ENCODE assay signal across 8 mouse cellular contexts in the genomic region with DNA sequence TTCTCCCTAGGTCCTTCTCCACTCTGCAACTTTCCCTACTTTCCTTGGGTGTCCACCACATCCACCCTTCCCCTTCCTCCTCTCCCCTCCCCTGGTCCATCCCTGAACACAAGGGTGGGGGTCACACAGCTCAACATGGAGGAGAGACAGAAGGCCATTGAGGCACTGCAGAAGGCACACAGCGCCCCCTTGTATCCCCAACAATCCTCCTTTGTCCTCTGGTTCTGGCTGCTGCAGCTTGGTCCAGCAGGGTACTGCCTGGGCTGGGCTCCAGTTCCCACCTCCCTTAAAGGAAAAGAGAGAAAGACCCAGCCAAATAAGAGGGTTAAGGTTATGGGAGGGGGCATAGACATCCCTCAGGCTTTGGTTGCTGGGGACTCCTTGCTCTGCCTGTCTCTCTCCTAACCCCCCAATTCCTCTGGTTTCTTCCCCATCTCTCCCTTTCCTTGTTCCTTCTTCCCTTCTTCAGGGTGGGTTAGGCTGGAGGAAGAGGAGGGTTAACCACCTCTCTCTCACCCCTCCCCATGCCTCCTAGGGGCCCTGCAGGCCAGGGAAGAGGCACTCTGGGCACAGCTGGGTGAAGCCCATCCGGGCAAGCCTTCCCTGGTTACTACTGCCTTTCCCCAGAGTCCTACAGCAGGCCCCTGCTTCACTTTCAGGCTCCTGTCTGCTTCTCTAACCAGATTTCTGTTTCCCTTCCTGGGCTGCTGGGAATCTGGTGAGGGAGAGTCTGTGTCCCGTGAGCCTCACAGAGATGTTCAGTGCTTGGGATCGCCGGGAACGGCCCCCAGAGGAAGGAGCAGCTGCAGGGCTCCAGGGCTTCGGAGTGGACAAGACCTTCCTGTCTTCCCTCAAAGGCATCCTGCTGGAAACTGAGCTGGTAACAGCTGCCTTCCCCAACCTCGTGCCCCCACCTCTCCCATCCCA. TPM values are rescaled to one million over a fixed set of nuclear protein-coding genes. Genes with fewer than 3 reads are reported as not detected.
DNase-seq lines count a peak whose midpoint lies in the region; ATAC-seq and TF ChIP-seq lines count a peak whose summit lies in the region.

TSS of gene Cmtm5 (plus strand) at position 358 of the 927 bp plus-strand sequence.

- peaks cover 5 to 18% of the 10 kb centered on the region in 2 experiments; a peak in 2 of 4 replicates for H3K4me1 ChIP-seq in ES-E14 (ENCODE audit: control insufficient read depth in 2 of 2, insufficient read depth in 2 of 2, low read length in 2 of 2, poor library complexity in 1 of 2)
- H3K4me1 ChIP-seq in heart, embryonic 16.5 days (ENCODE audit: control insufficient read depth, insufficient read depth, low read length): peaks cover 3% of the 10 kb centered on the region; the same call in 1 of the 2 replicates
- 0 out of 2 replicates have a peak, but pooled peaks cover 7% of the 10 kb centered on the region for H3K4me1 ChIP-seq in neural tube, embryonic 14.5 days (ENCODE audit: control insufficient read depth, insufficient read depth, low read length)

- no peaks in the 10 kb centered on the region for H3K9me3 ChIP-seq in ES-E14 (ENCODE audit: control insufficient read depth, insufficient read depth, low read depth, low read length)
- H3K9me3 ChIP-seq in heart, embryonic 16.5 days (replicated peaks; ENCODE audit: control insufficient read depth, low read length): no peaks in the 10 kb centered on the region
- no peaks in the 10 kb centered on the region for H3K9me3 ChIP-seq in neural tube, embryonic 14.5 days (ENCODE audit: control insufficient read depth, low read length)

- H3K4me2 ChIP-seq in heart, embryonic 16.5 days (ENCODE audit: low read depth, low read length): peak within 1 kb of the TSS; percentile 17; the same call in 1 of the 2 replicates
- peak within 1 kb of the TSS; percentile 8; the same call in 1 of the 2 replicates for H3K4me2 ChIP-seq in neural tube, embryonic 14.5 days (ENCODE audit: low read depth, low read length)

- H3K27me3 ChIP-seq in heart, embryonic 16.5 days (ENCODE audit: control insufficient read depth, insufficient read depth, low read length): no peaks in the 10 kb centered on the region
- H3K27me3 ChIP-seq in neural tube, embryonic 14.5 days (ENCODE audit: control insufficient read depth, insufficient read depth, low read length): no peaks in the 10 kb centered on the region

- no peak for ATAC-seq in heart, embryonic 16.5 days (replicated peaks; ENCODE audit: extremely low read depth, insufficient read depth, low FRiP score)
- peak; percentile 39; the same call in 1 of the 2 replicates for ATAC-seq in neural tube, embryonic 14.5 days (ENCODE audit: low read depth)

- H3K27ac ChIP-seq in ES-E14 (ENCODE audit: insufficient read depth, low read depth, low read length, poor library complexity, severe bottlenecking): no peak within 1 kb of the TSS
- peak within 1 kb of the TSS; percentile 41; the same call in 1 of the 2 replicates for H3K27ac ChIP-seq in heart, embryonic 16.5 days (ENCODE audit: low read length)
- peak within 1 kb of the TSS; percentile 55 for H3K27ac ChIP-seq in neural tube, embryonic 14.5 days (ENCODE audit: low read depth, low read length)

- peak within 1 kb of the TSS; percentile 61 for H3K9ac ChIP-seq in ES-E14 (ENCODE audit: insufficient read depth, low read depth, low read length, poor library complexity, severe bottlenecking)
- peak within 1 kb of the TSS; percentile 18; the same call in 1 of the 2 replicates for H3K9ac ChIP-seq in heart, embryonic 16.5 days (ENCODE audit: low read length)
- H3K9ac ChIP-seq in neural tube, embryonic 14.5 days (replicated peaks; ENCODE audit: low read depth, low read length): 0 out of 2 replicates have a peak within 1 kb of the TSS, but pooled peaks have one; percentile 21

- in situ Hi-C loops in ES-E14 (cut with MboI; ENCODE audit: low sequenced_read_pairs in 2 of 2, unreplicated experiment in 2 of 2): no loop called here

- peak within 1 kb of the TSS; percentile 42 to 58; a peak in 3 of 4 replicates for H3K4me3 ChIP-seq in ES-E14 (ENCODE audit: insufficient read depth in 1 of 2, low read depth in 1 of 2, low read length in 2 of 2, poor library complexity in 1 of 2, severe bottlenecking in 1 of 2)
- no peak within 1 kb of the TSS for H3K4me3 ChIP-seq in heart, embryonic 16.5 days (ENCODE audit: low read length)
- H3K4me3 ChIP-seq in neural tube, embryonic 14.5 days (ENCODE audit: low read depth, low read length): no peak within 1 kb of the TSS

- no peak for DNase-seq in ES-E14 (ENCODE audit: low read depth, low spot score)
- peak; percentile 50 for DNase-seq in cerebellum, adult 9-10 months
- DNase-seq in left cerebral cortex, adult 18-20 months (ENCODE audit: low spot score in 2 of 2): peak; percentile 50 to 52
- no peak for DNase-seq in urinary bladder, postnatal 36 days (ENCODE audit: low spot score in 2 of 2)
- DNase-seq in lung, postnatal 25 days (ENCODE audit: low spot score): no peak
- DNase-seq in urinary bladder, adult 18-20 months (ENCODE audit: low spot score in 2 of 2): no peak

- H3K36me3 ChIP-seq in ES-E14 (ENCODE audit: control insufficient read depth, insufficient read depth, low read length, poor library complexity, severe bottlenecking): no peaks in the 10 kb centered on the region
- H3K36me3 ChIP-seq in heart, embryonic 16.5 days (ENCODE audit: control insufficient read depth, insufficient read depth): no peaks in the 10 kb centered on the region
- no peaks in the 10 kb centered on the region for H3K36me3 ChIP-seq in neural tube, embryonic 14.5 days (ENCODE audit: control insufficient read depth, insufficient read depth, low read length)

- 25% methylated on average over 8 of the region's 8 CpGs for WGBS in heart, embryonic 16.5 days
- 20% methylated on average over 8 of the region's 8 CpGs for WGBS in neural tube, embryonic 14.5 days

TF ChIP-seq in ES-E14, 5 proteins besides CTCF, POLR2A, EP300 and RAD21:
- no peak for TF ChIP-seq MAFK (IDR thresholded peaks at IDR 0.05; ENCODE audit: insufficient read depth, low read depth, low read length)
- no peak for TF ChIP-seq ZNF384 (IDR thresholded peaks at IDR 0.05; ENCODE audit: low read depth, low read length)
- no peak for TF ChIP-seq HCFC1 (IDR thresholded peaks at IDR 0.05; ENCODE audit: borderline replicate concordance, insufficient read depth, low read length)
- TF ChIP-seq CHD2 (IDR thresholded peaks at IDR 0.05; ENCODE audit: low read depth, low read length): no peak
- no peak for TF ChIP-seq ZC3H11A (IDR thresholded peaks at IDR 0.05; ENCODE audit: borderline replicate concordance, low read depth, low read length)

RNA-seq across cellular contexts. Expression of gene Cmtm5, which starts in this region (rescaled TPM):
- 0.74 TPM in 1 of 2 replicates, not detected in the other for total RNA-seq in ES-E14 (2012; rRNA removed)
- 0.86 and 1.3 TPM in 2 replicates for polyA plus RNA-seq in heart, embryonic 16.5 days (2015; fragmentation: Nextera tagmentation; extraction: Ambion mirVana)
- 10 to 100 TPM; 45.2 to 52.0 TPM for total RNA-seq in left cerebral cortex, adult 18-20 months (2021)
- 10.4 and 17.5 TPM in 2 replicates for polyA plus RNA-seq in neural tube, embryonic 14.5 days (2014; fragmentation: Nextera tagmentation; extraction: Ambion mirVana)

Comparison
In these comparisons a context has a peak if more than half of its experiments do, and no peak if none do; other contexts are left out.
1. RNA of gene Cmtm5 (total RNA-seq): 45.2 to 52.0 TPM in left cerebral cortex, adult 18-20 months; 0.74 TPM in ES-E14; every median in the first group is over 10 times any median in the second.
2. DNase-seq: peak in cerebellum, adult 9-10 months (single experiment) and left cerebral cortex, adult 18-20 months (2 of 2); none in ES-E14 (single experiment), urinary bladder, postnatal 36 days (0 of 2), lung, postnatal 25 days (single experiment) and urinary bladder, adult 18-20 months (0 of 2).
3. H3K4me3 ChIP-seq: peak in ES-E14 (2 of 2); none in heart, embryonic 16.5 days (single experiment) and neural tube, embryonic 14.5 days (single experiment).
4. Peak in every context shown above with its lines, with median percentiles within 50 percentile points of each other: H3K9ac ChIP-seq.